Mouse (Mus musculus): ENCODE results near the gene Map7.

GRCm38 (mm10) chr10:20135350-20136058 lies 12.8 kb upstream of the Map7 start:
- TF ChIP-seq ZNF384 (IDR thresholded peaks at IDR 0.05; ENCODE audit: low read depth, low read length) = no peak
- TF ChIP-seq CHD2 (IDR thresholded peaks at IDR 0.05; ENCODE audit: low read depth, low read length) = no peak
- no peak for TF ChIP-seq MAFK (IDR thresholded peaks at IDR 0.05; ENCODE audit: insufficient read depth, low read depth, low read length)

All from ES-E14 (cell line).